Mouse (Mus musculus) kidney, postnatal 36 days (tissue): ENCODE measurements at regions not wholly inside any gene's neighbourhood (a gene's known extent, or its start where the extent isn't known, plus 50 kb on each side); places are given as distances from the start of the nearest gene placed in this dataset.
A peak's percentile ranks its signal among the peaks of the same experiment; 100 is the strongest.
"Not testable (repeated sequence)": the region's sequence is repeated elsewhere in the genome, so short reads cannot be mapped to it uniquely, and the experiment has no call there.

Experiments used
- DNase-seq, 2 experiments: peaks; one replicate each; pipeline ENCODE4 v3.0.0; 2021 to 2022; ENCODE audit warnings: mixed read lengths in 2 of 2

DNA sequence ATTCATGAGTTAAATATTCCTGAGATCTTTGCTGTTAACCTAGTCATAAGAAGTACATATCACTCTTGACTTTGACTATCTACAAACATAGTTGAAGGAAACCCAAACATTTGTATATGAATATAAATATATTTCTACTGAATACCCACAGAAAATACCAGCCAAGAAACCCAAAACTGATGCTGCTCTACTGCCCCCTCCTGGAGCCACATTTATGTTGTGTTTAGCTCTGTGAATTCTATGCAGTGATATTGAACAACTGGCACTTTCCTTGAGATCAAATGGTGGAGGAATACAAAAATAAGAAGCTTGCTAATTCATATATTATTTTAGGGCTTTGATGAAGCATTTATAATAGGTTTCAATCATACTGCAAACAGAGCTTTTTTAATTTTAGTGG lies 89.7 kb upstream of the Mageb16 start:
- peak in 1 of 2 experiments; percentile 1 for DNase-seq

DNA sequence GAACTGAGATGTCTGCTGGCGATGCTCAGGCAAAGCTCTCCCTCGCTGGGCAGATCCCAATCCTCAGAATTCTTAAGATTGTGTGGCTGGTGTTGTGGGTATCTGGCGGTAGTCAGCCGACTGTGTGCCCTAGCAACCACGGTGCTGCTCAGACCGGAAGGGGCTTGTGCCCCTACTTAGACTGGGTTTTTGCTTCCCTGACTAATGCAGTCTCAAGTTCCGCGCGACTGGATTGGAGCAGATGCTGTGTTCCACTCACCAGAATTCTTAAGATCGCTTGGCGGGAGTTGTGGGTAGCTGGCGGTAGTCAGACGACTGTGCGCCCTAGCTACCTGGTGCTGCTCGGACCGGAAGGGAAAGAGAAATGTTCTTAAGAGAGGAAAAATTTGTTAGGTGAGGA lies 87.4 kb upstream of the Mageb16 start:
- DNase-seq, result not testable (repeated sequence)
